Mouse (Mus musculus): ENCODE measurements at regions not wholly inside any gene's neighbourhood (a gene's known extent, or its start where the extent isn't known, plus 50 kb on each side); places are given as distances from the start of the nearest gene placed in this dataset.

DNA sequence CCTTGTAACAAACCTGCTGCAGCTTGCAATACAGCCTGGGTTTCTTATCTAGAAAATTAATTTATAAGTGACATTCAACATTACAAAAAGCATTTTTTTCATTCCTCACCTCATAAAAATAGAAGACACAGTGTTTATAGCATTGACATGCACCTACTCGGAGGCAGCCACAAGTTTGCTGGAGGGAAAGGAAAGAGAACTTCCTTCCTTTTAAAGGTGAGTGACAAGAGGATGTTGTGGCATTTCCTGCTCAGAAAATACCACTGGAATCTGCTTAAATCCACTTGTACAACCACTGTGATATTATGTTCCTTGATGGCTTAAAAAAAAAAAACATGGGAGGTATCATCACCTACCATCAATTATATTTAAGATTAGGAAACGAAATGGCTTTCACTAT lies 1222.2 kb upstream of the Flrt2 start:
- no peak for DNase-seq

DNA sequence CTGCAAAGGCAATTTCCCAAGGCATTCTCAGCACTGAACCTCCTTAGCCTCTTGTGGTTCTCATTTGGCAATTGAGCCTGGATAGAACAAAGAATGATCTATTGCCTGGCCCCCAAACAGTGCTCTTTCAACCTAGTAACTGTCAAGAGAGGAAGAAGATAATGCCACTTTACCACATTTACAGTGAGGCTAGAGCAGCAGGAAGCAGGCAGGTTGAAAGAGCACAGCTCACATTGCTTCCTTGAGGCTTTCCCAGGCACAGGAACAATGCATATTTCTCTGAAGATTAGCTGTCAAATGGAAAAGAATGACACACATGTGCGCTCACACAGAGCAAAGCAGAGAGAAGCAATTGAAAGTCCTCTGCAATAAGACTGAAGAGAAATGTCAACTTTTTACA lies 1221.0 kb upstream of the Flrt2 start:
- DNase-seq, result peak in 1 of 2 experiments; percentile 32

DNA sequence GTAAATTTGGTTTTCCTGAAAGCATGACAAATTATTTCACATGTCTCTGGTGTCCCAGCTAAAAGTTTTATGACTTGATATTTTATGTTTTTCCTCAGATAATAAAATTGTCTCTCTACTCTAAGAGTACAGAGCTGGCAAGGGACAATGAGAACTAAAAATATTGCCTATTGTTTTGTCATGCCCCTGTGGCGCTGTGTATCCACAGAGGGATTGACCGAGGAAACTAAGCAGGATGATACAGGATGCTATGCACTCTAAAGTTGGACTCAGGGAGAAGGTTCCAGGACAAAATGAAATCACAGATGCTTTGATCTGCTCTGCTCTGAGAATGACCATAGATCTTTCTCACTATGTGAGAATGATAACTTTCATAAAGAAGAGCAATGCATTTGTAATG lies 1203.3 kb upstream of the Flrt2 start:
- peak in 1 of 2 experiments; percentile 3 for DNase-seq

DNA sequence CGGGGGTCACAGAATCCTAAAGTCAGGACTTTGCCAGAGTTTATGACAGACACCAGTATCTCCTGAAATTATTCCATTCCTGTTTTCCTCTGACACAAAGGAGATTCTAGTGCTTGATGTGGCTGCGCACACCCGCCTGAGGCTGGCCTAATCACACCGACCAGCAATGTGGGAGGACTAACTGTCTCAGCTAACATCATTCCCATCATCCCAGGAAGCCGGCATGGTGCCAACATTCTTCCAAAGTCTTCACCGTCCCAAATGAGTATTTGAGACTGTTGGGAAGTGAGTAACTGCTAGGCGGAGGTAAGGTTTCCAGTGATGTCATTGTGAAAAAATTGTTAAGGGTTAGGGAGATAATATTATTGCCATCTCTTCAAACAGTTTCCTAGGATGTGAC lies 1183.9 kb upstream of the Flrt2 start:
- DNase-seq, result no peak

DNA sequence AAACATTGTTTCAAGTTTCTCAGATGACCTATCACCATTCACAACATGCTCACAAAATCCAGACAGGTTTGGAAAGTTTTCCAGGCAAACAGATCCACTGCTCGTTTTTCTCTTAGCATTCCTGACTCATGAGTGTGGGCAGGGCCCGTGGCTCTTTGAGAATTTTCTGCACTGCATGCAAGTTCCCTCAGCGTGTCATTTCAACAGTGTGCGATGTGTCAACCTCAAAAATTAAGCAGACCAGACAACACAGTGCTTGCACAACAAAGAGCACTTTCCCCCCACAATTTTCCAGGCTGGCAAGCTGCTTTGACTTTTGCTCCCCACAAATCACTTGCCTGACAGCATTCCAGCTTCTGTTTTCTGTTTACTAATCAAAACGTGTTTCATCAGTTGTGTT lies 1182.2 kb upstream of the Flrt2 start:
- peak; percentile 12 to 36 for DNase-seq

DNA sequence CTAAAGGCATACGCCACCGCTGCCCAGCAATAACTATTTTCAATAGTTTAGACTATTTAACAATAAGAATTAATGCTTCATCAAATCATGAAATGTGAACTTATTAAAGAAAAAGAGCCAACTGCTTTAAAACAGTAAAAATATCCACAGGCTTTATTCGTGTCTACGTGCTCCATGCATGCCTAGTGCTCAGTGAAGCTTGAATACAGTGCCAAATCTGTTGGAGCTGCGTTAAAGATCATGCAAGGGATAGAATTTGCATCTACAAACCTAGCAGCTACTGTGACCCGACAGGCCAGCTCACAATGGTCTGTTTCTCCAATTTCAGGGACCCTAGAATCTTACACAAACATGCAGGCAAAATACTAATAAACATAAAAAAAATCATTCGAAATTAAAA lies 1147.3 kb upstream of the Flrt2 start:
- DNase-seq, result no peak

DNA sequence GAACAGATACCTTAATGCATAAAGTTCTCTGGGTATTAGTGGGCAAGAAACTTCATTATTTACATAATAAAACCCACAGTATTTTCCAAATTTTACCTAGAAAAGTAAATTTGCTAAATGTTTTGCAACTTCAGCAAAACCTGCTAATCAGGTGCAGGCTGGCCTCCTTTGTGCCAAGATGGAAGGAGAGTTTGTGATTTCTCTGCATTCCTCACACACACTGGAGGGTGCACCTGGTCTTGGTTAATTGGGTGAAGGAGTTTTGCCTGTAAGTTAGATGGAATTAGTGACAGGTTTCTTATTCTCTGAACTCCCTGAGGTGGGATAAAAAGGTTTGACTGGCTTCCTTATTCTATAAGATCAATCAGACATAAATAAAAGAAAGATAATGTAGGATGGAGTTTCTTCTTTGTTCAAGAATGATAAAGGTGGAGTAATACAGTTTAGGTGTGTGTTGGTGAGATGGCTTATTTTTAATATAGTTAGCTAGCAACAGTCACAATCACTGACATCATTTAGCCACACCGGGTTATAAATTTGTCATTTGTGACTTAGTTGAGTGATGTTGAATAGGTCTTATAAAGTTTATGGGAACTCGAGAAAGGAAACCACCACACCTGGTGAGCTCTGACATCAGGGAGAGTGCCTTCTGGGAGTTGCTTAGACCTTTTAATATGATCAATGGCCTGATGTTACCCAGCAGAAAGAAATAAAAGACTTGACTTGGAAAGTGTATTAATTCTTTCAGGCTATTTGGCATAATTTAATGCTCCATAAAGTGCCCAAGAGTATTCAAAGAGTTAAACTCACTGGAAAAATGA lies 1131.4 kb upstream of the Flrt2 start:
- no peak for DNase-seq

DNA sequence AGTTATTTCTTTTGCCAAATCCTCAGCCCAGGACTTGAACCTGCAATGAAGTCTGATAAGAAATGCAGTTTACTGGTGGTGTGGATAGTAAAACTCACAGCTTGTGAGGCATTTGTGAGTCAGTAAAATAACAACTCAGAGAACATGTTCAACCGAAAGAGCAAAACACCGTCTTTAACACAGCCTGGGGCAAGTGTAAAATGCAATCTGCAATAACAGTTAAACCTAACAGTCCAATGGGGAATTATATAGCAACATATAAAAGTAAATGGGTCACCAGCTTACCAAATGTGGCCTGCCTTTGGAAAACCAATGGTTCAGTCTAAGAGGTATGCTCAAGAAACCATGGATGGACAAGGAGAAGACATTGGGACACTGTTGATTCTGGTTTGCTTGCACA lies 1117.0 kb upstream of the Flrt2 start:
- DNase-seq, result no peak

DNA sequence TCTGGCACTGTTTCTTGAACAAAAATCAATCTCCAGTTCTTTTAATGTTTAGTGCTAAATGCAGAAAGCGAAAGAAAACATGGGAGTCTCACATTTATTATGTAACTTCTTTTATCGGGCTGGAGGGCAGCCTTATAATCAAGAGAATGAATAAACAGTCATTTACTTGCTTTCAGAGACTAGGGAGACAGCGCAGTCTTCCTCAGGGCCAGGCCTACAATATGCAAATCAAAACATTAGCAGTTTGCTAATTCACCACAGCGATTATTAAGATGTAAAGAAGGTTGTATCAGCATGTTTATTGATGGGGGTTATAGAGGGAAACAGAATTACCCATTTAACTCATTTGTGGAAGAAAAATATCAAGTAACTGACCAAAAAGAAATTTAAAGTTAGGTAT lies 1111.7 kb upstream of the Flrt2 start:
- DNase-seq, result no peak

DNA sequence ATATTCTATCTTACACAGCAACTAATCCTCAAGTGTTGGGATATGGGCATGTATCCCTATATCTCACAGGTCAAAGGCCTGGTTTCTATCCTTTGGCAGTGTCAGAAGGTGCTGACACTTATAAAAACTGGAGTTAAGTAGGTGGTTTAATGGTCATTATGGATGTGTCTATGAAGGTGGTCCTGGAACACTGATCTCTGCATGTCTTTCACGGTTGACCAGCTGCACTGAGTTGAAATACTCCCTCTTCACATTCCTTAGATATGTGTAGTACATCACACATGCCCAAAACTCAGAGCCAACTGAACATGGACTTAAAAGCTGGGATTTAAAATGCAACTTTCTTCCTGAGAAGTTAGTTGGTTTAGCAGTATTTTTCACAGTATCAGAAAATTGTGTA lies 1107.7 kb upstream of the Flrt2 start:
- no peak for DNase-seq

DNA sequence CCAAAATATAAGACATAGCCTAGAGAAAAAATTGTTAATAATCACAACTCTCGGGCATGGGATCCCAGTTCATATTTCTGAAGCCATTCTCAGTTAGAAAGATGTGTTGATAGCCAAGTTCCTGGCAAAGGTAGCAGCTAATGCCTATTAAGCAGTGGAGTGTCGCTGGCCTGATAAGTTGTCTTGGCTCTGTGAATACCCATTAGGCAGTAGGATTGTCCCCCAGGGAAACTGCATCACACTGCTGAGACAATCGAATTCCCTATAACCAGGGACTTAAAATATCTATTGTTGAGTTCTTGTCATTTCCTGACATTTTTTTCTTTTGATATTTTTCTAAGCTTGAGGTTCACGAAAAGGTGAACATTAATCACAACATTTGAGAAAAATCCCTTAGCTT lies 1105.0 kb upstream of the Flrt2 start:
- DNase-seq, result no peak

DNA sequence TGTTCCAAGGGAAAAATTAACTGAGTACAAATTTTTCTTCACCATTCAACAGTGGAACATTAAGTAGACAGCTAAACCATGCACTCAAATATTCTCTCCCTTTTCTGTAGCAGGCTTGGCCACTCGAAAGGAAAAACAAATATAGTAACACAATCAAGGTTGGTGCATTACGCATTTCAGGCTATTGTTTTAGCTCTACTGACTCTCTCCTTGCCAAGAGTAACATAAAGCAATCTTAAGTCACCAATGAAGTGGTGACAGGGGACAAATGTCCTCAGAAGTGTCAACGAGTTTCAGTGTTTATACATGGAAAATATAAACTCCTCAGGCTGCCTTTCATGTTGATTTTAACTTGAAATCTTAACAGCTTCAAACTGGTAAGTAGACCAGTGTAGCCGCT lies 1103.4 kb upstream of the Flrt2 start:
- no peak for DNase-seq

DNA sequence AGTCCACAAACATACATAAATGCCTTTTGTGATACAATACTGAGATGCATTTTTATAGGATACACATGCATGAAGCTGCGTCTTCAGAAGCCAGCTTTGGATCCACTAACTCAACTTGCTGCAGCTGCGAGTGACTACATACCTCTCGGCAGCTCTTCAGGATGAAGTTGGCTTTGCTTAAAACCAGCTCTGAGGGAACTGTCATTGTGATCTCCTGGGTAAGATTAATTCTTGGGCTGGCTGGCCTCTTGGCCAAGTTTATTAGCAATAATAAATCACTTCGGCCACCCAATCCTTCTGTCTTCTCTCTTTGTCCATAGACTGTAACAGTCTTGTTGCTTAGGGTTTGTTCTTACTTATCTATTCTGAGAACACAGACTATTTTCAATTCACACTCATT lies 1103.0 kb upstream of the Flrt2 start:
- DNase-seq, result no peak

DNA sequence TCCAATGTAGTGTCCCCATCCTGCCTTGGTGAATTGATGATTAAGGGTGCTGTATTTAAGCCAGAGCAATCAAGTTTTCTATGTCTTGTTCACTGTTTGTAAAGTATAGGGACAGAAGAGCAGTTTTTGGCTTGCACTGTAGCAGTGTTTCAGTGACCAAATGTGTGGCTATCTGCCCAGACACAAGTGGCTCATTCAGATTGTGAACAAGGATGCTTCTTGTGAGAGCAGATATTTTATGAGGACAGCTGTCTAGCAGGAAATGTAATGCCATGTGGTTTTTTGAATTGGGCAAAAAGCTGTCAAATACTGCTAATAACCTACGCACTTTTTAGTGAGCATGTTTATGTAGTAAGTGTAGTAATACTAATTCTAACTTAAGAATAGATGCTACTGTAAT lies 1086.5 kb upstream of the Flrt2 start:
- DNase-seq, result no peak

DNA sequence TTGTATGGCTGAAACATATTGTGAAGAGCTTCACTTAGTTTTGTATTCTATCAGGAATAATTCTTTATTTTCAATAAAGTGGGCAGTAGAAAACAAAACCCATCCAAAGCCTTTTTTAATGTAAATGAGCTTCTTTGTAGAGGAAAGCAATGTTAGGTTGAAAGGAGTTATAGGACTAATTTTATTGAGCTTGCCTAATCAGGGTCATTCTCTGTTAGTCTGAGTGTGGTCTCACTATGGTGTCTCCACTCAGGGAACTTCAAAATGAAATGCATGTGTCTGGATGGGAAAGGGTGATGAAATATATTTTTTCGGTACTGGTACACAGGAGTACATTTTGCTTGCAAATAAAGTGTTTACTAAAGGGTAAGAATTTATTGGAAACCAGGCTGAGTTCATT lies 1055.5 kb upstream of the Flrt2 start:
- DNase-seq, result no peak

DNA sequence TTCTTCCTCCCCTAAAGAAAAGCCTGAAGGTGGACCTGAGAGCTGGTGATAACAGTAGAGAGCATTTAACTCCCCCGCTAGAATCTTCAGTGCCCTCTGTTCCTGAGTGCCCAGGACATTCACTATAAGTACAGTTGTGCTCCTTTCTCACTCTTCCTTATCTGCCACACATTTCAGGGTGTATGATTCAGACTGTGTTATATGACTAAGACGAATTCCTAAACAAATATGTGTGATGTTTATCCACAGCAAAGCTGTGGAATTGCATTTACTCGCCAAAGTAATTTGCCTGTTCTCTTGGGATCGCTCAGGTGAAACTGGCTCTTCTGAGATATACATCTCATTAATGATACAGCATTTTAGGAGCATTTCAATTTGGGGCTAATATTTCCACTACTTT lies 1051.9 kb upstream of the Flrt2 start:
- no peak for DNase-seq

DNA sequence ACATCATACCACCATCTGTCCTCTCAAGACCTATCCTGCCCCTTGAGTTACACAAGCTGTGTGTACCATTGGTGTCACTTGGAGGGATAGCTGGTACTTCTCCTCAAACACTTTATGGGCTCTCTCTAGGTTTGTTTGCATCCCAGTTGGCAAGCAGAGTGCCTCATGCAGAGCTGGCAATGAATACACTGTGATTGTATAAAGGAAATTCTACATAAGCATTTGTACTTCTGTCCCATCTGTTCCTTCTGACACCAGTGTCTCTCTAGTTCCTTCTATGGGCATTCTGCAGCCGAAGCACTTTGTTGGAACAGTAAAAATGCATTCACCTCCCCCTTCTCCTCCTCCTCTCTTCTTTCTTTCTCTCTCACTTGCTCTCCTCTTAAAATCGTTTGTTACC lies 1046.7 kb upstream of the Flrt2 start:
- no peak for DNase-seq

DNA sequence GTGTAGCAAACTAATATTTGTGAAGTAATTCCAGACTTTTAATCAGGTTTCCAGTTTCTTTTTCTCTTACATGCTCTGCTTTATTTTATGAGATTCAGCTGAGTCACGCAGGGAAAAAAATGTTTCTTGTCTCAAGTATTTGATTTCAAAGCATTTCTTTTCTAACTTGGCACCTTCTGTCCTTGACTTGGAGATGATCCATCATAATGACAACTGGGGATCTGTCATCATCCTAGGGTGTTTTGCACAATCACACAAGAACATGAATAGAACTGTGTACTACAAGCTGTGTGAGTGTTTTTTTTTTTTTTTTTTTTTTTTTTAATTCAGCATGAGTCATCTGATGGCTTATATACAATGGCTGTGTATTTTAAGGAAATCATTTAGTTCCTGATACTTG lies 1022.0 kb upstream of the Flrt2 start:
- DNase-seq, result no peak

DNA sequence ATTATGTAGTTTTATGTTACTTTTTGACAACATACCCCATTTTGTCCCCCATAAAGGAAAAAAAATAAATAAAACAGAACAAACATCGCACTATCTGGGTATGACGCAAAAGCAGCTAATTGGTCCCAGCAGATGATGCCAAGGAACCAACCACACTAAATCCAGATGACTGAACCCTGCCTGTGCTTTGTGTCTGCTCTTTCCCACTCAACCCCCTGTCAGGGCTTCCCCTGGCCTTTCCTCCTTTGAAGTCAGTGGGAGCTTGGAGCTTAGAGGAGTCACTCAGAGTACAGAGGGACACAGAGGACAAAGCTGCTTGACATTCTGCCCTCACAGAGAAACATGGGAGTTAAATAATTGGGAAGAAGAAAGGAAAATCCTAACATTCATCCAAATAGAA lies 1017.1 kb upstream of the Flrt2 start:
- DNase-seq, result peak in 1 of 2 experiments; percentile 30

DNA sequence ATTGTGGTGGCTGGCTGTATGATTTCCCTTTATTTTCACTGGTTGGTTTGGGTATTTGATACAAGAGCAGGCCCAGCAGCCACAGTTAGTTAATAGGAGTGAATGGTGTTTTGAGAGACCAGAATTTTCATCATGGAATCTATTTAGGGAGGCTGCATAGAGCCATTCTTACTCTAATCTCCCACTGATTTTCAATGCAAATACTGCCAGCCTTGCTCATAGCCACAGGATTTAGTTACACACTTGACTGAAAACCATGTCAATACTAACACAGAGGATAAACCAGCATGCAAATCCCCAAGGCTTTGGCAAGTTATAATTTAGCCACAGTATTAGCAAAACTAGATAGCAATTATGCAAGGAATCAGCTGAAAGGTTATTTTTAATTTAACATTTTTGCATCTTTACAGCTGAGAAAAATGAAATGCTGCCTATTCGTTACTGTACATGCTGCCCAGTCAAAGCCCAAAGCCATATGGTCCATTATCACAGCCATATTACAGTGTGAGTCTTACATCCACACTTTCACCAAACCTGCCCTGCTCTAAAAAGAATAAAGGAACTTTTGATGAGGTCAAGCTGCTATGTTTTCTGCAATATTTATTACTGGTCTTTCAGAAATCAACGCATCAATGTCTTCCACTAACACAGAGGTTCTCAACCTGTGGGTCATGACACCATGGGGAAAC lies 1000.5 kb upstream of the Flrt2 start:
- DNase-seq, result no peak

DNA sequence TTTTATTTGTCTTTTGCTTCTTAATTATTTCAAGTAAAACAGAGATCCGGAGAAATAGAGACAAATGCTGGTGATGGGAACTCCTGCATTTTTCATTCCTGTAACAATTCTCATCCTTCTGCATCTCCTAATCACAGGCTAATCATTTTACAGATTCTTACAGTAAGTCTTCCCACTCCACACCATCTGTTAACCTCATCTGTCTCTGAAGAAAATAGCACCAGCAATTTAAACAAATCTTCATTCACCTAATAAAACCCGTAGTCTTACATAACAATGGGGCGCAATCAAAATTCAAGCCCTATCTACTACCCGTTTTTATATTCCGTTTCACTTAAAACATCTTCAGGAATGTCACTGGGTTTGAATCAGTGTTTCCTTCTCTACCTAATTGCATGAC lies 960.6 kb upstream of the Flrt2 start:
- DNase-seq, result no peak

DNA sequence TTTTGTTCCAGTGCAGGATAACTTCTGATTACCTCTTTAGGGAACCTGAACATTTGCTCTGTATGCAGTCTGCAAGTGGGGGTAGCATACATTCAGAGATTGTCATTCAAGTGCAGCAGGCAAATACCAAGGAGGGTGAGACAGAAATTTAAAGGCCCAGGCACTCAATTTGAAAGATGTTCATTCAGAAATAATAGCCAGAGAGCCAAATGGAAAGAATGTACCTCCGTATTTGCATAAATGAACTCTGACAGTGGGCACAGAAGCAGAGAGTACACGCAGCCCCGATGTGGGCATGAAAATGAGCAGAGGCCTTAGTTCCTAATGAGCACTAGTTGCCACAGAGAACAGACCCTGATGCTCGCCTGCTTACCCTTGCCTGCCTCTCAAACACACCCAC lies 958.8 kb upstream of the Flrt2 start:
- no peak for DNase-seq

DNA sequence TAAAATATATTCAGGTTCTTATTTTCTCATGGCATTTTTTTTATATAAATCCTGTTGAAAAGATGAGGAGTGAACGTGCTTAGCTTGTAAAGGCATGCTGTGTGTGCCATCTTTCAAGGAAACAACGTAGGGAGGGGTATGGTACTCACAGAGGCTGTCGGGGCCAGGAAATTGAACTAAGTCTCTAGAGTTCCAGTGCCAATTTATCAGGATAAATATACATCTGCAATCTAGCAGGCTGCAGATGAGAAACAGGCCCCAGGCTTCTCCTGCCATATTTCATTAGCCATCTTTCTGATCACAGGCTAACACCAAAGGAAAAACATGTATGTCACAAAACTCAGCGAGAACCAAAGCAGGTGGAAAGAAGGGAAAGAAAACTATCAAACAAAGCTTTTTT lies 954.8 kb upstream of the Flrt2 start:
- no peak for DNase-seq

DNA sequence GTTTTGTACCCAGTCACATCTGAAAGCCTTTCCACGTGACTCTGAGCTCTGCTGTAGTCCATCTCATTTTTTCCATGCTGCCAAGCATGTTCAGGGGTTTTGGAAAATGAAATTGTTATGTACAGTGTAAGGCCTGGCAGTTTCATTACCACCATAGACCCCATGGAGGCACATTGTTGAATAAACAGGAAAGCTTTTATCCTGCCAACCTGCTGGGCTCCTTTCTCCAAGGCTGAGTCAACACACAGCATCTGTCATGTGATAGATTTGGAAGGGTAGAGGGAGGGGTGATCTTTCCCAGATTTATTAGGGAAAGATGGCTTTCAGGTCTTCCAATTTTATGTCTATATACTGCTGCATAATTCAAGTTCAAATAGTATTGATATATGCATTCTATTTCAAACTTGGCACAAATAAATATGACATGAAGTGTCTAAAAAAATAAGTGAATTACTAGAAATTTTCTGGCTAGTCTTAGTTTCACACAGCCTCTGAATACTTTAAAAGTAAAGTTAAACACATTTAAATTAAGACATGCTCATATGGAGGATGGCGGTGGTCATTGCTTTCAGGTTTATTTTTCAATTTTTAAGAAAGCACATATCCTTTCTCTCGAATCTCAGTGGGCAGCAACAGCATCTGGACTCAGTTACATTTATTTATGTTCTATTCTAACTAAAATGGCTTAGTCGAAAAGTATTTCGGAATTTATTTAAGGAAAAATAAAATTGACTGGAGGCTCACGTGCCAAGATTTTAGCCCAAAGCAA lies 942.1 kb upstream of the Flrt2 start:
- no peak for DNase-seq

Data from kidney, postnatal 25 days (tissue).